Mouse (Mus musculus) C3H10T1/2 (cell line): ENCODE data around the gene Gm10118. TPM values are rescaled to one million over a fixed set of nuclear protein-coding genes. Genes with fewer than 3 reads are reported as not detected.

ENCODE experiments used
- polyA plus RNA-seq, 2 experiments: library from polyadenylated mRNA; unstranded; fragments of >200 nt; fragmentation: generic; extraction: Trizol; gene quantifications; one replicate each; pipeline ENCODE4 v1.2.1; 2012; ENCODE audit warnings: missing spikeins in 2 of 2

The Gm10118 gene
- not detected for polyA plus RNA-seq

GRCm38 (mm10) chr10:63927334-63927733, at the start of gene Gm10118:
Gene Gm10118, minus strand, starts transcription at chr10:63927434.

Other genes with a start within 250 kb of the Gm10118 start
- under 1 TPM in 1 of 2 experiments, not detected in 1; 0.91 TPM for gene Lrrtm3, start 162.8 kb upstream of the Gm10118 start, polyA plus RNA-seq